Mouse (Mus musculus) hindbrain, embryonic 12.5 days (tissue): ENCODE measurements around the gene Tle1. TPM values are rescaled to one million over a fixed set of nuclear protein-coding genes. Genes with fewer than 3 reads are reported as not detected.

Experiments
- ATAC-seq: fragments of 200-750 bp; cut with Nextera tagmentation; 2 replicates; pipeline ENCODE4 v1.8.0; 2017; ENCODE audit warnings: moderate TSS enrichment; ENCODE audit not compliant: low FRiP score
- H3K27ac ChIP-seq: fragments of 300-500 bp; sonication (generic); 2 replicates; pipeline ENCODE4 v1.5.1; 2016; ENCODE audit warnings: mild to moderate bottlenecking
- H3K27me3 ChIP-seq: fragments of 300-500 bp; sonication (generic); 2 replicates; pipeline ENCODE4 v1.6.1; 2016; ENCODE audit warnings: mild to moderate bottlenecking
- H3K36me3 ChIP-seq: fragments of 300-500 bp; sonication (generic); 2 replicates; pipeline ENCODE4 v1.6.1; 2016; ENCODE audit warnings: mild to moderate bottlenecking
- H3K4me1 ChIP-seq: fragments of 300-500 bp; sonication (generic); 2 replicates; pipeline ENCODE4 v1.6.1; 2016
- H3K4me2 ChIP-seq: fragments of 300-500 bp; sonication (generic); replicated peaks from 2 replicates; pipeline ENCODE4 v1.6.1; 2016; ENCODE audit warnings: mild to moderate bottlenecking
- H3K4me3 ChIP-seq: fragments of 300-500 bp; sonication (generic); 2 replicates; pipeline ENCODE4 v1.5.1; 2016; ENCODE audit warnings: mild to moderate bottlenecking
- H3K9ac ChIP-seq: fragments of 300-500 bp; sonication (generic); 2 replicates; pipeline ENCODE4 v1.6.1; 2016; ENCODE audit warnings: mild to moderate bottlenecking, moderate library complexity
- H3K9me3 ChIP-seq: fragments of 300-500 bp; sonication (generic); replicated peaks from 2 replicates; pipeline ENCODE4 v1.6.1; 2016; ENCODE audit warnings: mild to moderate bottlenecking
- WGBS: fragments of 180-500 bp; shearing (Covaris S2); methylation state at CpG from one replicate; pipeline ENCODE4 v1.1.7; 2016; 5-methylcytosine and 5-hydroxymethylcytosine counted together
- polyA plus RNA-seq: library from polyadenylated mRNA; unstranded; fragments of >200 nt; fragmentation: Nextera tagmentation; extraction: Ambion mirVana; gene quantifications from 2 replicates; pipeline ENCODE4 v1.2.1, GENCODE M21; 2016

Gene Tle1
- polyA plus RNA-seq, 1 experiment from 2014 or later = 73.6 TPM

- no peak overlapping the region for H3K27ac ChIP-seq
- no peaks in the 10 kb centered on the region for H3K4me1 ChIP-seq
- peaks cover 68% of the 10 kb centered on the region for H3K36me3 ChIP-seq
- ATAC-seq = no peak
- no peak overlapping the region for H3K9ac ChIP-seq
- WGBS = 81% methylated on average over 2 of the region's 2 CpGs
- no peaks in the 10 kb centered on the region for H3K27me3 ChIP-seq
- H3K4me3 ChIP-seq = no peak overlapping the region
- H3K4me2 ChIP-seq = no peak overlapping the region
- H3K9me3 ChIP-seq = no peaks in the 10 kb centered on the region
Measured at GRCm38 (mm10) chr4:72122343-72122742, 78.4 kb downstream of the Tle1 start.

GRCm38 (mm10) chr4:72120050-72120449 is 80.7 kb downstream of the Tle1 start:
- H3K36me3 ChIP-seq = peaks cover 70% of the 10 kb centered on the region
- no peak overlapping the region for H3K4me3 ChIP-seq
- no peak overlapping the region for H3K9ac ChIP-seq
- WGBS = 90% methylated on average over 6 of the region's 6 CpGs
- no peak for ATAC-seq
- H3K4me2 ChIP-seq = no peak overlapping the region
- H3K27me3 ChIP-seq = no peaks in the 10 kb centered on the region
- H3K4me1 ChIP-seq = no peaks in the 10 kb centered on the region
- no peaks in the 10 kb centered on the region for H3K9me3 ChIP-seq
- H3K27ac ChIP-seq = no peak overlapping the region

- Histone ChIP-seq H3K4me1 (no peaks in the 10 kb centered on the region), H3K9ac (no peak overlapping the region), H3K9me3 (no peaks in the 10 kb centered on the region; the same call in 1 of the 2 replicates), H3K4me3 (no peak overlapping the region), H3K36me3 (peaks cover 11% of the 10 kb centered on the region; the same call in 1 of the 2 replicates), H3K4me2 (no peak overlapping the region), H3K27me3 (no peaks in the 10 kb centered on the region), H3K27ac (no peak overlapping the region)
- peak; percentile 48; the same call in 1 of the 2 replicates for ATAC-seq
Measured at GRCm38 (mm10) chr4:72105702-72106101, 95.0 kb downstream of the Tle1 start.

- Histone ChIP-seq H3K27ac (no peak overlapping the region), H3K4me1 (no peaks in the 10 kb centered on the region), H3K36me3 (peaks cover 10% of the 10 kb centered on the region; the same call in 1 of the 2 replicates), H3K27me3 (no peaks in the 10 kb centered on the region), H3K4me2 (no peak overlapping the region), H3K4me3 (no peak overlapping the region), H3K9ac (no peak overlapping the region), H3K9me3 (no peaks in the 10 kb centered on the region; the same call in 1 of the 2 replicates)
- ATAC-seq = no peak
Measured at GRCm38 (mm10) chr4:72104186-72104585, 96.5 kb downstream of the Tle1 start.

- no peak for ATAC-seq
- 94% methylated on average over 4 of the region's 4 CpGs for WGBS
- Histone ChIP-seq H3K4me2 (no peak overlapping the region), H3K4me1 (no peaks in the 10 kb centered on the region), H3K27ac (no peak overlapping the region), H3K4me3 (no peak overlapping the region), H3K36me3 (no peaks in the 10 kb centered on the region), H3K9ac (no peak overlapping the region), H3K27me3 (no peaks in the 10 kb centered on the region), H3K9me3 (no peaks in the 10 kb centered on the region)
Measured at GRCm38 (mm10) chr4:72087811-72088210, 112.9 kb downstream of the Tle1 start.

GRCm38 (mm10) chr4:72069111-72069534 is 131.6 kb downstream of the Tle1 start:
- no peak overlapping the region for H3K4me2 ChIP-seq
- H3K36me3 ChIP-seq = no peaks in the 10 kb centered on the region
- H3K27me3 ChIP-seq = no peaks in the 10 kb centered on the region
- H3K4me3 ChIP-seq = no peak overlapping the region
- ATAC-seq = no peak
- 47% methylated on average over 5 of the region's 5 CpGs for WGBS
- no peaks in the 10 kb centered on the region for H3K4me1 ChIP-seq
- no peak overlapping the region for H3K9ac ChIP-seq
- H3K27ac ChIP-seq = no peak overlapping the region
- no peaks in the 10 kb centered on the region for H3K9me3 ChIP-seq

- Histone ChIP-seq H3K9me3 (no peaks in the 10 kb centered on the region), H3K36me3 (no peaks in the 10 kb centered on the region), H3K27me3 (no peaks in the 10 kb centered on the region), H3K9ac (no peak overlapping the region), H3K27ac (no peak overlapping the region), H3K4me3 (no peak overlapping the region), H3K4me1 (no peaks in the 10 kb centered on the region), H3K4me2 (no peak overlapping the region)
- 84% methylated on average over 3 of the region's 3 CpGs for WGBS
- no peak for ATAC-seq
Measured at GRCm38 (mm10) chr4:72067937-72068336, 132.8 kb downstream of the Tle1 start.
